Mouse (Mus musculus) layer of hippocampus, adult 9-10 months (tissue): ENCODE results near the gene Klf2.

Experiments
- DNase-seq: peaks from one replicate; pipeline ENCODE4 v3.0.0; 2022; ENCODE audit warnings: low spot score

Gene Klf2

DNA sequence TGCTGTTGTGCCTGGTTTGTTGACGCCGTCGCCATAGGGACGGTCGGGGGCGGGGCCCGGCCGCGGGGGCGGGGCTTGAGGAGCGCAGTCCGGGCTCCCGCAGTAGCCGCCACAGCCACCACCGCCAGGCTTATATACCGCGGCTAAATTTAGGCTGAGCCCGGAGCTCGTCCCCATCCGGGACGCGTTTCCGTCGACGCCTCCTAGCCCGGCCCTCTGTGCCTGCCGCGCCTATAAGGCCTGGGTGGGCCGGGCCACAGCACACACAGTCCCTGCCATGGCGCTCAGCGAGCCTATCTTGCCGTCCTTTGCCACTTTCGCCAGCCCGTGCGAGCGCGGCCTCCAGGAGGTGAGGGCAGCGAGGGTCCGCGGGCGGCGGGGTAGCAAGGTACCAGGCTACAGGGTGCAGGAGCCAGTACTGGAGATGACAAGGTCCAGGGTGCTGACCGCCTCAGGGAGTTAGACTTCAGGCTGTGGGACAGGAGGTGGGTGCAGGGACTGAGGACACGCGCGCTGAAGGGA lies at the start of gene Klf2:
Gene Klf2, plus strand, starts transcription at position 233 of the 522 bp plus-strand sequence.
- DNase-seq = peak; percentile 59

DNA sequence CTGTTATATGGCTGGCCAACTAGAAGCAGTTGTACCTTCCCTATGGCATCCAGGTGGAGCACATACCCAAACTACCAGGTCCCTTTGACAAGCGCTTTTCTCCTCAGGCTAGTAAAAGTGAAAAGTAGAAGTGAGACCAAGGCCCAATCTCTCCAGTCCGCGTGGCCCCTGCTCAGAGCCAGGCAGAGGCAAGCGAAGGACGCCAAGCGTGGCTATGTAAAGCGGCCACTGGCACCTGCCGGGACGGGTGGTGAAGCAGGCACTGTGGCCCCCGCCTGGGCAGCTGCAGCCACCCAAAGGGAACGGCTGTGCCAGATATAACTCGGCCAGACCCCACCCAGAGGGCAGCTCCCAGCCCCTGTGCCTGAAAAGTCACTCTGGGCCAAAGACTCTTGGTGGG lies 48.2 kb upstream of the Klf2 start:
- no peak for DNase-seq

DNA sequence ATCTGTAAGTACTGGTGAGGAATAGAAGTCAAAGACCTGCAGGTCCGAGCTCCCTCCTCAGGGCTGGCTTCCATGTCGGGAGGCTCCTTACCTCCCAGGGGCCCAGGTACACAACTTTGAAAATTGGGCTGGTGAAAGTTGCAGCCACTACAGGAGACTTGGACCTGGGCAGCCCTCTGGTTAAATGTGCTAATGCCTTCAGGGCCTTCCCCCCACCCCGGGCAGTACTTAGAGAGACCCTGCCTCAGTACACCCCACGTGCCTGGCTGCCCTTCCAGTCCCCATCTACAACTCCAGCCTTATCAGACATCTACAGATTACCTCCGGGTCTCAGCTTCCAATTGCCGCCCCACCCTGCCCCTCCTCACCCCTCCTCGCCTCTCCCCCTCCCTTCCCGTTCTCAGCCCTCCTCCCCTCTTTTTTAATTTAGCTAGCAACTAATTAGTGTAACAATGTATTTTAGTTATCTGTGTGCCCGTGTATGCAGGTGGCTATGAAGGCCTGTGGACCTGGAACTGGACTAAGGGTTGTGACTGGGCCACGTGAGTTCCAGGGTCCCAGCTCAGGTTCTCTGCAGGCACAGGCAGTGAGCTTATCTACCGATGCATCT lies 47.7 kb upstream of the Klf2 start:
- no peak for DNase-seq

DNA sequence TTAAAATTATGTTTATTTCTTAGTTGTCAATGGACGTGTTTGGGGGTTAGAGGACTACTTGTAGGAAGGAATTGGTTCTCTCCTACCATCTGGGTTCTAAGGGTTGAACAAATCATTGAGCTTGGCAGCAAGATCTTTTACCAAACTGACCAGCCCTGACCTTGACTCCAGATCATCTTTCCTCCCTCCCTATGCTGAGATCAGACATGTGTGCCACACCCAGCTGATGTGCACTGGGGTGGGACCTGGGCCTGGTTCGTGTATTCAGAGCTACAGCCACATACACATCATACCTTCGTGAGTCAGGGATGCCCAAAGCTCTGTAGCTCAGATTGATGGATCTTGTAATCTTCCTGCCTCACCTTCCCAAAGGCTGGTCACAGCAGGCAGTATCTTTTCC lies 47.1 kb upstream of the Klf2 start:
- no peak for DNase-seq

DNA sequence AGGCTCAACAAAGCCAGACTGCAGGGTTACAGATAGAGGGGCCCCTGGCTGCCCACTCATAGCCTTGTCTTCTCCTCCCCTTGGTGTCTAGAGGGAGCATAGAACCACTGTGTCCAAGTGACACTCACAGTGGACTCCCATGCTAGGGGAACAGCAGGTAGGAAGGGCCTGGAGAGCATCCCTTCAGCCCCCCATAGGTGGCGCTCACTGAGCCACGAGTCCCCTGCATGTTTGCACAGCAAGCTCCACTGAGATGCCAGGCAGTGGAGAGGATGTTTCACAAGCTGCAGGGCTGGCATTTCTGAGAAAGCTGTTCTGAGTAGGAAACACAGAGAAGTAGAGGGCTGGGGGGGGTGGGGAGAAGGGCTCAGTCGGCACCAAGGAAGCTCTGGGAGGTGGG lies 46.5 kb upstream of the Klf2 start:
- DNase-seq = peak; percentile 46

DNA sequence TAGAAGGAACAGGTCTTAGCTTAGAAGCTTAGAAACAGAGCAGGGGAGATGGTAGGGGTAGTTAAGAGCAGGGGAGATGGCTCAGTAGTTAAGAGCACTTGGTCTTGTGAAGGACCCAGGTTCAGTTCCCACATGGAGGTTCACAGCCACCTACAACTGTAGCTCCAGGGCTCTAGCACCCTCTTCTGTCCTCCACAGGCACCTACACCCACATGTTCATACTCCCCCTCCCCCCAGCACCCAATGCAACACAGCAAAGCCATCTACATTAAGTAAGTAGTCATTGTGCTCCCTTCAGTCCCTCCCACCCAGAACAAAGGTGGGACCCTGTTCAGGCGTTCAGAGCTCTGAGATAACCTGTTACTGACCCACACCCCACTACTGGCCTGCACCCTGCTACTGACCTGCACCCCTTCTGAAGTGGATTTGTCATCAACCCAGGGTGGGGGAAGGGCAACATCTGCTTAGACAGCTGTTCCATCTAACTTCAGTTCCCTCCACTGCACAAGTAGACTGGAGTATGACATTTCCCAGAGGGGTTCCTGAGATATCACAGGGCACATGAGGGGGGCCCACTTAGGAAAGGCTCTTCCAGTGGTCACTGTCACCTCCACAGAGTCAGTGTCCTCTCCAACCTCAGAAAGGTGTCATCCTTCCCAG lies 45.6 kb upstream of the Klf2 start:
- no peak for DNase-seq

DNA sequence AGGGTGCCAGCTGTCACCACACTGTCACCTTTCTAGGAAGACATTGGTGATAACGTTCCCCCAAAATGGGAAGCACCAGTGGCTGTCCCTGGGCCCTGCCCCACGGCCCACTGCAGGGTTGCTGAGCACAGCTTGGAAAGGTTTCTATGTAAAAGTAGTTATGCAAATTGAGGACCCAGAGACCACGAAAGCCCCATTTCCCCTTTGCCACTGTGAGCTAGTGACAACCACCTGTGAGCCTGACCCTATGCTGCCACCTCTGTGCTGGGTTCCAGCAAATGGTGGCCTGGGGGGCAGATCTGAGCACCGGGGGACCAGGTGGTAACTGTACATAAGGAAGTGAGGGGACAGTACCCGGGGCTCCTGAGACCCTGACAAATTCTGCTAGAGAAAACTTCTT lies 45.0 kb upstream of the Klf2 start:
- DNase-seq = no peak

DNA sequence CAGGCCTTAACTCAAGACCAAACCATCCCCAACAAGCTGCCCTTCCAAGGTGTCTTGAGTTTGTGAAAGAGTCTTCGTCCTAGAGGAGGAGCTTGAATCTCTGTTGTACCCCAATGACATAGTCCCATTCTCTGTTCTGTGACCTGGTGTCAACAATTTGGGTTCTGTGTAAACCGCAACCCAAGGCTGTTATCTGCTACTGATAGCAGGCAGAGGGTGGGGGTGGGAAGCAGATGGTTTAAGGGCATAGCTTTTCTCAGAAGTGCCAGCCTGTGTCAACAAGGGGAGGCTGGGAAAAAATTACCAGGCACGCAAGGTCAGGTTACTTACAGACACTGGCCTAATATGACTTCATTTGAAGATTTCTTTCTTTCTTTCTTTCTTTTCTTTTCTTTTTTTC lies 41.6 kb upstream of the Klf2 start:
- DNase-seq = no peak

DNA sequence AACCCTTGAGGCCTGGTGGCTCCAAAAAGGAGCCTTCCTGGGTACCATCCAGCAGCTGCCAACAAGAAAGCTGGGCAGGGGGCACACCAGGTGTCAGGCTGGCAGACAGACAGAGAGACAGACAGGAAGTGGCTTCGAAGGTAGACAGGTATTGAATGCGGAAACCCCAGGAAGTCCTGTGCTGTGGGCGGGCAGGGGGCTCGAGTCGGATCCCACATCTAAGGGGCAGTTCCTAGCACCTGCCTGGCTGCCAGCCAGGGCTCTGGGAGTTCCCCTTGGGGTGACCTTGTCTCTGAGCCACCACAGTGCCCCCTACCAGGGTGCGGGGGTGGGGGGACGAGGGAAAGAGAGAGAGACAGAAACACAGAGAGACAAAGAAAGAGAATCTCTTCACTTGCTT lies 39.7 kb upstream of the Klf2 start:
- DNase-seq = no peak

DNA sequence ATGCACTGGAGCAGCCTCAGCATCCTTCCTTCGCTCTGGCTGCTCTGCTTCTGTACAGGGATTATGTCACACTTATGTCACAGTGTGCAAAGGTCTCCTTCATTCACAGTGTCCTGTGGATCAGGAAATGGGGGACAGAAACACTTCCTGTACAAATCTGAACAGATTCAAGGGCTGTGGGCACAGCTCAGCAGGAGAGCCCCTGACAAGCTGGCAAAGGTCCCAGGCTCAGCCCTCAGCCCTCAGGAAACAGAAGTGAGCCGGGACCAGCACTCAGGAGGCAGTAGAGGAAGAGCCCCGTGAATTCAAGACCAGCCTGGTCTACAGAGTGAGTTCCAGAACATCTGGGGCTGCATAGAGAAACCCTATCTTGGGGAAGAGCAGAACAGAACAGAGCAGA lies 37.2 kb upstream of the Klf2 start:
- no peak for DNase-seq

DNA sequence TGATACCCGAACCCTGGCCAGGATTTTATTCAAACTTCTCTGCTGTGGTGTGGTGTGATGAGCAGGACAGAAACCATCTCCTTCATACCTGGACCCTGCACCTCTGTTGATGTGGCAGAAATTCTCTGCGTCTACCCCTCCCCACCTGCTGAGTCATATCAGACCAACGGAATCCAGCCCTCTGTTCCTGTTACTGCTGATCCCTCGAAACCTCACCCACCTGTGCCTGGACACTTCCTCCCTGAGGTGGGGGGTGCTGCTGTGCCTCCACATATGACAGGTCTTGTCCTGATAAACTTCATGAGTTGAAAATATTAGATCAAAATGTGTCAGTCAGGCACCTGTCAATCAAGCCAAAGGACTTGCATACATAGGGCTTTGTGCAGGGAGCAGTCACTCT lies 33.5 kb upstream of the Klf2 start:
- DNase-seq = no peak

DNA sequence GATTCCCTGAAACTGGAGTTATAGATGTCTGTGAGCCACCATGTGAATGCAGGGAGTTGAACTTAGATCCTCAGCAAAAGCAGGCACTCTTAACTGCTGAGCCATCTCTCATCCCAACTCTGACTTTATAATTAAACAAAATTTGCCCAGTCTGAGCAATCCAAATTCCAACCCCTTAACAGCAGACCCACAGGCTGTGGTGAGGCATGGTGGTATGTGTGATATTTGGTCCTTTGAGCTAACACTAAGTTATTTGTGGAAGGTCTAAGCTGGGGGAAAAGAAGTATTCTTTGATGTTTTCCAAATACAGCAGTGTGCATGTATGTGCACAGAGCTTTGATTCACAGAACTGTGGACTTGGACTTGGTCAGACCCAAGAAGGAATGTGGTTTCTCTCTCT lies 29.8 kb upstream of the Klf2 start:
- no peak for DNase-seq

DNA sequence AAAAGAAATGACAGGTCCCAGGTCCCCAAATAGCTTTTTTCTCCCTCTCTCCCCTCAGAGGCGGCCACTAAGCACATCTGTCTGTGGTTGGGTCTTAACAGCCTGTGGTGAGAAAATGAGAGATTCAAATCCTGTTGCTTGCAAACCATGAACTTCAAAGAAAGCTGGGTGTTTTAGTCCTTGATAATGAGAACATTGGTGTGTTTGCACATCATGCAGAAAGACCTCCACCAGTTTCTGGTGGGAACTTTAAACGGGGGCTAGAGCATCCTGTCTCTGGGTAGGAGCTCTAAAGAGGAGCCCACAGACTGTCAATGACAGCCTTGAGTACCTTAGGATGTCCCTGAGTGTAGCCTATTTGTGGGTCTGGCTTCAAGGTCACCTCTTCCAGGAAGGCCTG lies 27.7 kb upstream of the Klf2 start:
- no peak for DNase-seq

DNA sequence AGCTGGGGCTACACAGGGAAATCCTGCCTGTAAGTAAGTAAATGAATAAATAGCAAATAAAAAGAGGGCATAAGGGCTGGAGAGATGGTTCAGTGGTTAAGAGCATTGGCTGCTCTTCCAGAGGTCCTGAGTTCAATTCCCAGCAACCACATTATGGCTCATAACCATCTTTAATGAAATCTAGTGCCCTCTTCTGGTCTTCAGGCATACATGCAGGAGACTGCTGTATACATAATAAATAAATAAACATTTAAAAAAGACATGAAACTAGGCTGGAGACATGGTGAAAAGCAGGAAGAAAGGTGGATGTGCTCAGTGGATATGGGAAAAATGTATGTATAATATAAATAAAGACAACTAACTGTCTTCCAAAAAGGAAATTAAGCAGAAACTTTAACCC lies 25.5 kb upstream of the Klf2 start:
- DNase-seq = no peak

DNA sequence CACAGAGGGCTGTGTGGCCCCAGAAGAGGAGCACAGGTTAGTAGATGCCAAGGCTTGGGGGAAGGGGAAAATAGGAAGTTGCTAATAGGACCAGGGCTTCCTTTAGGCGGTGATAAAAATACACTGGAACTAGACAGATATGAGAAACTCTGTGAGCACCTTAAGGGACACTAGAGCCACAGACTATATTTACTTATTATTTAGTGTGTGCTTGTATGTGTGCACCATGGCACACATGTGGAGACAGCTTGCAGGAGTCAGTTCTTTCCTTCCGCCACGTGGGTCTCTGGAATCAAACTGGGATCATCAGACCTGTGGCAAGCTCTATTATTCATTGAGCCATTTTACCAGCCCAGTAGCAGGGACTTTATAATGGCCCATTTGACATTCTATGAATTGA lies 23.7 kb upstream of the Klf2 start:
- no peak for DNase-seq

DNA sequence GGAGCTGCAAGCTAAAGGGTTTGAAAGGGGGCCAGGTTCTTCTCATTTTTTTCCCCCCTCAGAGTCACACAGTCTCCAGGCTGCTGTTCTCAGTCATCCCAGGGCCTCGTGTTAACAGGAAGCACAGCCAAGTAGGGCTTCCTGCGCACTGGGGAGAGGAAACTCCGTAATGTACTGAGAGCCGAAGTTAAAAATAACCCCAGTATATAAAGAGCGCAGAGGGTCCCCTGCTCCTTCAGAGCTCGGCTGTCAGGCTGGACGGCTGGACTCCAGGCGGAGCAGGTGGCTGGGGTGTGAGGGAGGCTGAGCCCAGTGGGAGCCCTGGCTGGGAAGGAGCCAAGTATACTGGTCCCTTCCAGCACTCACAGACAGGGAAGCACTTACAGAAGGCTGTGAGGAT lies 23.2 kb upstream of the Klf2 start:
- peak; percentile 45 for DNase-seq

DNA sequence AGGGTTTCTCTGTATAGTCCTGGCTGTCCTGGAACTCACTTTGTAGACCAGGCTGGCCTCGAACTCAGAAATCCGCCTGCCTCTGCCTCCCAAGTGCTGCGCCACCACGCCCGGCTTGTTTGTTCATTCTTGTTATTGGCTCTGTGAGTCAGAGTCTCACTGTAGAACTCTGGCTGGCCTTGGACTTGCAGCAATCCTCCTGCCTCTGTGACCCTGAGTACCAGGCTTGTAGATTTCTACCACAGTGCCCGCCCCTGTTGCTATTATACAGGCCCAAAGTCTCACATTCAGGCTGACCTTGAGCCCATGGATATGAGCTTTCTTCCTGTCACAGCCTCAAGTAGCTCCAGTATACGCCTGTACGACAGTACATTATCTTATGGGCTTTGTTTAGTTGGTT lies 22.3 kb upstream of the Klf2 start:
- no peak for DNase-seq

DNA sequence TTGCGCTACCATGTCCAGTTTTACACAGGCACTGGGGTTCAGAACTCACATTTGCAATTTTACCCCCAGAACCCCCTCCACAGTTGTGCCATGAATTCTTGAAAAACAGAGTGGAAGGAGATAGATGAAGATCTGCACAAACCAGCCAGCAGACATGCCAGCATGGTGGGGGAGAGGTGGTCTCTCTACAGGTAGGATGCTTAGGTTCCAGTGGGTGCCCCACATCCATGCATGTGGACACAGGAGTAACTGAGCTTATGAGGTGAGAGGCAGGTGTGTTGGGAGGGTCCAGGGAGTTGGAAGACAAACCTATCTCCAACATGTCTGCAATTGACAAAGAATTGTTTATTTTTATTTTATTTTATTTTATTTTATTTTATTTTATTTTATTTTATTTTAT lies 19.9 kb upstream of the Klf2 start:
- no peak for DNase-seq

DNA sequence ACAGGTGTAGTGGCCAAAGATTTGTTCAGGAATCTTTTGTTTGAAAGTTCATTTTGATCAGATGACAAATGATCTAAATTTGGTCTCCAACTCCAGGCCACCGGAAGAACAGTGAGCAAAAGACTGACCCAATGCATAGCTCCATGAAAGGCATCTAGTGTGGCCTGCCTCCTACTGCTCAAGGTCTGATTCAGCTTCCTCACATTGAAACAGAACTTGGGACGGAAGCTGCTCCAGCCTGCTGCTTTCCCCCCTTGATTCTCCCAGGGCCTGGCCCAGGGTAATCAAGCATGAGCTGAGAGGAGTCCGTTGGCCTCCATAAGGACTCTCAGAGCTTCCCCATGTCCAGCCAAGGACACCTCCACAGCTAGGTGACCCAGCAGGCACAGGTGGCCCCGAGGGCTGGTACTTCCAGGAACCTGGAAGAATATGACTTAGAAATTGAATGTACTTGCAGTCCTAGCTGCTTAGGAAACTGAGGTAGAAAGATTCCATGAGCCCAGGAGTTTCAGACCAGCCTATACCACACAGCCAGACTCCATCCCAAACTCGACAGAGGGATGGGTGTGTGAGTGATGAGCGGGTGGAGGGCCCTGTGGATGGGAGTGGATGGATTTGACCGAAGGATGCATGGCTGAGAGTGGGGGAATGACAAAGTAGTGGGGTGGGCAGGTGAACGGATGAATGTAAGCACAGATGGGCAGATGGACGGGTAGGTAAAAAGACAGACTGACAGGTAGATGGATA lies 18.0 kb upstream of the Klf2 start:
- DNase-seq = no peak

DNA sequence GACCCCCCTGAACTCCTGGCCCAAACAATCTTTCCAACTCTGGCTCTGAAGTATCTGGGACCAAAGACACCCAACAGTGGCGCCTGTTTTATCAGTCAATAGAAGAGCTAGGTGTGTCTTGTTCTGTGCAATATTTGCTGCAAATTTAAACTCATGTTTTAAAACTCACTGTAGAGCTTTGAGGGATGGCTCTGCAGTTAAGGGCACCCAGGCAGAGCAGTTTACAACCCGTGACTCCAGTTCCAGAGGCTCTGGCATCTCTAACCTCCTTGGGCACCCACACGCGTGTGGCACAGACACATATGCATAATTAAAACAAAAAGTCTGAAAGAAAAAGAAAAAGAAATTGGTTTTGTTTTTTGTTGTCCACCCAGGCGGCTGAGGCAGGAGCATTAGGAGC lies 17.3 kb upstream of the Klf2 start:
- no peak for DNase-seq

DNA sequence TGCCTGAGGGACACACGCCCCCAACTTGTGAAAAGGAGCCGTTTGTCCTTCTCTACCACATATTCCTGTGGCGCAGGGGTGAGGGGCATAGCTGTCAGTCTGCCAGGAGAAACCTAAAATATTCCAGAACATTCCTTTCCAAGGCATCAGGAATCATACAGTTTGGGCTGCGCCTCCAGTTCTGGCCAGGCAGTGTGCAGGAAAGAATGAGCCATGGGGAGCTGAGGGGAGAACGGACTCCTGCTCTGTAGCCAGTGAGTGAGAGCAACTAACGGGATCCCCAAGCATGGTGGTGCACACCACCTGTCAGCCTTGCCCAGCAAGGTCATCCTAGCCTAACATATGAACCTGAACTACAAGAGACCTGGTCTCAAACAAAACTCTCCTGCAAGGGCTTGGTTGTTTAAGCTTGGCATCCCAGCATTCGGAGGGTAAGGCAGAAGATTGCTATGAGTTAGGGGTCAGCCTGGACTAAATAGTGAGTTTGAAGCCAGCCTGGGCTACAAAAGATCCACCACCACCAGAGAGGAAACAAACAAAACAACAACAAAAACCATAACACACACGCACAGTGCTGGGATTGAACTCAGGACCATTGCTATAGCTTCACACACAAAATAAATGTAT lies 15.7 kb upstream of the Klf2 start:
- no peak for DNase-seq

DNA sequence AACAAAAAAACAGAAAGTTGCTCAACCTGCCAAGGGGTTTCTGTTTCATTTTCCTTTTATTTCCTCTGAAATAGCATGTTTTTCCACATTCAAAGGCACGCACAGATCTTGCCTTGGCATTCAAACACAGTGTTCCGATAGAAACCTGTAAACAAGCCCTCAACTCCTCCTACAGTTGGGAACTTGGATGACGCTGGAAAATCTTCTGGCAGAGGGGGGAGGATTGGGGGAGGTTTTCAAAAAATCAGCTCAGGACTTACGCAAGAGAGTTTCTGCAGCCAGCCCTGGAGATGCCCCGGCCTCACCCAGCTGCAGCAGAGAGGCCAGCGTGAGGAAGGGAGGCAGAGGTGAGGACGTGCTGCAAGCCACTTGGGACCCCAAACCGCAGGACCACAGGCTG lies 15.2 kb upstream of the Klf2 start:
- DNase-seq = no peak
